Mouse (Mus musculus) retina, adult 2 months (tissue): ENCODE measurements at regions not wholly inside any gene's neighbourhood (a gene's known extent, or its start where the extent isn't known, plus 50 kb on each side); places are given as distances from the start of the nearest gene placed in this dataset.
A peak's percentile ranks its signal among the peaks of the same experiment; 100 is the strongest.

Experiments
- DNase-seq: peaks from one replicate; pipeline ENCODE4 v3.0.0-alpha.2; 2012; ENCODE audit warnings: low read depth, low spot score

- DNase-seq = peak; percentile 4
Observed at GRCm38 (mm10) chrX:151708055-151708670, 92.4 kb upstream of the Huwe1 start.
